Mouse (Mus musculus): ENCODE results near the gene Clcn2. TPM values are rescaled to one million over a fixed set of nuclear protein-coding genes. Genes with fewer than 3 reads are reported as not detected.

The Clcn2 gene
- polyA plus RNA-seq, 2 experiments, result 17.1 to 72.9 TPM

GRCm38 (mm10) chr16:20722736-20723135 lies 5.2 kb upstream of the Clcn2 start:
- ATAC-seq (ENCODE audit: low FRiP score, low read depth), result no peak
- TF ChIP-seq POLR2A (IDR thresholded peaks at IDR 0.05; ENCODE audit: borderline replicate concordance, extremely low read depth, insufficient read depth, insufficient read length), result no peak
- WGBS, result 63% methylated on average over 4 of the region's 4 CpGs

GRCm38 (mm10) chr16:20721808-20722207 lies 4.3 kb upstream of the Clcn2 start:
- Histone ChIP-seq H3K4me2 (replicated peaks; ENCODE audit: low read depth, low read length, severe bottlenecking) (no peak overlapping the region), H3K9me3 (ENCODE audit: control insufficient read depth, low read length) (no peaks in the 10 kb centered on the region), H3K27me3 (ENCODE audit: control insufficient read depth, insufficient read depth, low read length) (no peaks in the 10 kb centered on the region), H3K4me3 (replicated peaks; ENCODE audit: low read length) (no peak overlapping the region), H3K9ac (ENCODE audit: low read depth, low read length, severe bottlenecking) (no peak overlapping the region), H3K4me1 (ENCODE audit: control insufficient read depth, insufficient read depth, low read length) (peaks cover 7% of the 10 kb centered on the region), H3K36me3 (ENCODE audit: control insufficient read depth, insufficient read depth, low read length) (peaks cover 33% of the 10 kb centered on the region), H3K27ac (replicated peaks; ENCODE audit: low read depth, low read length) (no peak overlapping the region)
- DNase-seq (ENCODE audit: low spot score) (no peak), ATAC-seq (ENCODE audit: low FRiP score, low read depth) (no peak)
- TF ChIP-seq POLR2A (IDR thresholded peaks at IDR 0.05; ENCODE audit: borderline replicate concordance, extremely low read depth, insufficient read depth, insufficient read length), result no peak
- WGBS, result 90% methylated on average over 10 of the region's 10 CpGs

More at GRCm38 (mm10) chr16:20722736-20723135, 5.2 kb upstream of the Clcn2 start:
- Histone ChIP-seq H3K4me2 (replicated peaks; ENCODE audit: low read depth, low read length, severe bottlenecking) (no peak overlapping the region), H3K27ac (replicated peaks; ENCODE audit: low read depth, low read length) (no peak overlapping the region), H3K9ac (ENCODE audit: low read depth, low read length, severe bottlenecking) (no peak overlapping the region), H3K9me3 (ENCODE audit: control insufficient read depth, low read length) (no peaks in the 10 kb centered on the region), H3K4me1 (ENCODE audit: control insufficient read depth, insufficient read depth, low read length) (peaks cover 4% of the 10 kb centered on the region), H3K36me3 (ENCODE audit: control insufficient read depth, insufficient read depth, low read length) (peaks cover 33% of the 10 kb centered on the region), H3K4me3 (replicated peaks; ENCODE audit: low read length) (no peak overlapping the region), H3K27me3 (ENCODE audit: control insufficient read depth, insufficient read depth, low read length) (no peaks in the 10 kb centered on the region)
- no peak for DNase-seq (ENCODE audit: low spot score)

GRCm38 (mm10) chr16:20717978-20718670 lies 578 bp upstream of the Clcn2 start:
- peak overlapping the region; percentile 72 for H3K4me3 ChIP-seq (replicated peaks; ENCODE audit: low read length)
- H3K4me1 ChIP-seq (ENCODE audit: control insufficient read depth, insufficient read depth, low read length), result peaks cover 20% of the 10 kb centered on the region
- H3K27ac ChIP-seq (replicated peaks; ENCODE audit: low read depth, low read length), result peak overlapping the region; percentile 94
- H3K4me2 ChIP-seq (replicated peaks; ENCODE audit: low read depth, low read length, severe bottlenecking), result peak overlapping the region; percentile 91
- no peaks in the 10 kb centered on the region for H3K9me3 ChIP-seq (ENCODE audit: control insufficient read depth, low read length)
- 2% methylated on average over 17 of the region's 18 CpGs for WGBS
- peaks cover 33% of the 10 kb centered on the region for H3K36me3 ChIP-seq (ENCODE audit: control insufficient read depth, insufficient read depth, low read length)
- no peaks in the 10 kb centered on the region for H3K27me3 ChIP-seq (ENCODE audit: control insufficient read depth, insufficient read depth, low read length)
- ATAC-seq (ENCODE audit: low FRiP score, low read depth), result peak; percentile 34
- no peak for TF ChIP-seq POLR2A (IDR thresholded peaks at IDR 0.05; ENCODE audit: borderline replicate concordance, extremely low read depth, insufficient read depth, insufficient read length)
- peak overlapping the region; percentile 72 for H3K9ac ChIP-seq (ENCODE audit: low read depth, low read length, severe bottlenecking)
- no peak for DNase-seq (ENCODE audit: low spot score)

- H3K4me3 ChIP-seq (replicated peaks; ENCODE audit: low read length), result peak overlapping the region; percentile 72
- peaks cover 30% of the 10 kb centered on the region for H3K36me3 ChIP-seq (ENCODE audit: control insufficient read depth, insufficient read depth, low read length)
- H3K4me1 ChIP-seq (ENCODE audit: control insufficient read depth, insufficient read depth, low read length), result peaks cover 20% of the 10 kb centered on the region
- under 1% methylated on average over 8 of the region's 8 CpGs for WGBS
- peak overlapping the region; percentile 72 for H3K9ac ChIP-seq (ENCODE audit: low read depth, low read length, severe bottlenecking)
- no peak for DNase-seq (ENCODE audit: low spot score)
- H3K9me3 ChIP-seq (ENCODE audit: control insufficient read depth, low read length), result no peaks in the 10 kb centered on the region
- TF ChIP-seq POLR2A (IDR thresholded peaks at IDR 0.05; ENCODE audit: borderline replicate concordance, extremely low read depth, insufficient read depth, insufficient read length), result no peak
- peak overlapping the region; percentile 94 for H3K27ac ChIP-seq (replicated peaks; ENCODE audit: low read depth, low read length)
- H3K27me3 ChIP-seq (ENCODE audit: control insufficient read depth, insufficient read depth, low read length), result no peaks in the 10 kb centered on the region
- ATAC-seq (ENCODE audit: low FRiP score, low read depth), result no peak
- peak overlapping the region; percentile 91 for H3K4me2 ChIP-seq (replicated peaks; ENCODE audit: low read depth, low read length, severe bottlenecking)
These were observed 735 bp downstream of the Clcn2 start for GRCm38 (mm10) chr16:20716841-20717180.

GRCm38 (mm10) chr16:20715976-20716840 lies 1.3 kb downstream of the Clcn2 start:
- Histone ChIP-seq H3K27ac (replicated peaks; ENCODE audit: low read depth, low read length) (peak overlapping the region; percentile 94), H3K27me3 (ENCODE audit: control insufficient read depth, insufficient read depth, low read length) (no peaks in the 10 kb centered on the region), H3K9me3 (ENCODE audit: control insufficient read depth, low read length) (no peaks in the 10 kb centered on the region), H3K4me3 (replicated peaks; ENCODE audit: low read length) (peak overlapping the region; percentile 72), H3K4me1 (ENCODE audit: control insufficient read depth, insufficient read depth, low read length) (peaks cover 20% of the 10 kb centered on the region), H3K4me2 (replicated peaks; ENCODE audit: low read depth, low read length, severe bottlenecking) (peak overlapping the region; percentile 91), H3K9ac (ENCODE audit: low read depth, low read length, severe bottlenecking) (peak overlapping the region; percentile 72), H3K36me3 (ENCODE audit: control insufficient read depth, insufficient read depth, low read length) (peaks cover 29% of the 10 kb centered on the region)
- DNase-seq (ENCODE audit: low spot score), result peak; percentile 85
- 0% methylated on average over 34 of the region's 68 CpGs for WGBS
- ATAC-seq (ENCODE audit: low FRiP score, low read depth), result peak; percentile 84
- peak; percentile 54; the same call in 1 of the 2 replicates for TF ChIP-seq POLR2A (IDR thresholded peaks at IDR 0.05; ENCODE audit: borderline replicate concordance, extremely low read depth, insufficient read depth, insufficient read length)

All from limb, embryonic 14.5 days (tissue).